Mouse (Mus musculus): Measurements from ENCODE around the gene Dscaml1. TPM values are rescaled to one million over a fixed set of nuclear protein-coding genes. Genes with fewer than 3 reads are reported as not detected.

Gene Dscaml1
- polyA plus RNA-seq, 1 experiment from 2014 or later, result 0.23 TPM

DNA sequence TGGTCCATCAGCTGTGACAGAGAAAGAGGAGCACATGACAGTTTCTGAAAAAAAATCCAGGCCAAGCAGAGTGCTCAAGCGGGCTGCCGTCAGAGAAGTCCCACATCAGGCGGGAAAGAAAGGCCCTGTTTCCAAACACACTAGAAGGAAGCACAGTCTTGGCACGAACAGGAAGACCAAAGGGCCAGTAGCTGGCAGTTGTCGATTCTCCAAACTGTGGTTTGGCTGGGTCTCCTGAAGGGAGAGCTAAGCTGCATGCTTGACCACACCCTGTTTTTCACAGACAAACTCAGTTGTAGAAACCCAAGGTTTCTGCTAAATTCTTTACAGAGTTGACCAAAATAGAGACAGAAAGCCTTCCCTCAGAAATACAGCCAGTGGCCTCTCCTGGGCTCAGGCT, 369.3 kb downstream of the Dscaml1 start:
- no peak overlapping the region for H3K27ac ChIP-seq (ENCODE audit: low read depth, low read length)
- H3K4me3 ChIP-seq (ENCODE audit: low read depth, low read length), result no peak overlapping the region
- H3K4me2 ChIP-seq, result no peak overlapping the region
- H3K36me3 ChIP-seq (ENCODE audit: control insufficient read depth, insufficient read depth, low read length), result 0 out of 2 replicates have a peak, but pooled peaks cover 3% of the 10 kb centered on the region
- no peaks in the 10 kb centered on the region for H3K27me3 ChIP-seq (ENCODE audit: control insufficient read depth, insufficient read depth, low read length)
- peaks cover 3% of the 10 kb centered on the region; the same call in 1 of the 2 replicates for H3K4me1 ChIP-seq (ENCODE audit: control insufficient read depth, insufficient read depth, low read length)
- H3K9me3 ChIP-seq (replicated peaks; ENCODE audit: control insufficient read depth, low read length), result no peaks in the 10 kb centered on the region
- no peak for ATAC-seq (replicated peaks; ENCODE audit: insufficient number of reproducible peaks, low FRiP score, low TSS enrichment)
- H3K9ac ChIP-seq (ENCODE audit: low read depth, low read length), result no peak overlapping the region
- 80% methylated on average over 5 of the region's 5 CpGs for WGBS (ENCODE audit: insufficient replicate concordance)

DNA sequence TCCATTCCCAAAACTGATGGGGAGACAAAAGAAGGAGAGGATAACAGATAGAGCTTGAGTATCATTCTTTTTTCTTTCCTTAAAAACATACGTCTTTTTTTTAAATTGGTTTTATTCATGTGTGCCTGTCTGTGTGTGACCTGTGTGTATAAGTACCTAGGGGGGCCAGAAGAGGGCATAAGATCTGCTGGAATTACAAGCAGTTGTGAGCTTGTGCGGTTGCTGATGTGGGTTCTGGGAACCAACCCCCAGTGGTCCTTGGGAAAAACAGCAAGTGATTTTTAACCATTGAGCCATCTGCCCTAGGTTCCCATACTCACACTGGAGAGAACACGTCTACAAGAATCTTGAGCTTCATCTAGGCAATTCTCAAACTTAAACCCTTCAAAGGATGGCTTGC, 370.8 kb downstream of the Dscaml1 start:
- WGBS (ENCODE audit: insufficient replicate concordance), result 80% methylated on average over 3 of the region's 3 CpGs
- H3K27ac ChIP-seq (ENCODE audit: low read depth, low read length), result no peak overlapping the region

GRCm38 (mm10) chr9:45798467-45799164, 372.2 kb downstream of the Dscaml1 start:
- Histone ChIP-seq H3K4me1 (ENCODE audit: control insufficient read depth, insufficient read depth, low read length) (peaks cover 3% of the 10 kb centered on the region; the same call in 1 of the 2 replicates), H3K27ac (ENCODE audit: low read depth, low read length) (no peak overlapping the region), H3K9me3 (replicated peaks; ENCODE audit: control insufficient read depth, low read length) (no peaks in the 10 kb centered on the region), H3K36me3 (ENCODE audit: control insufficient read depth, insufficient read depth, low read length) (0 out of 2 replicates have a peak, but pooled peaks cover 2% of the 10 kb centered on the region), H3K27me3 (ENCODE audit: control insufficient read depth, insufficient read depth, low read length) (no peaks in the 10 kb centered on the region), H3K4me3 (ENCODE audit: low read depth, low read length) (no peak overlapping the region), H3K9ac (ENCODE audit: low read depth, low read length) (no peak overlapping the region), H3K4me2 (peak overlapping the region; percentile 38)
- ATAC-seq (replicated peaks; ENCODE audit: insufficient number of reproducible peaks, low FRiP score, low TSS enrichment), result 0 out of 2 replicates have a peak, but pooled peaks have one; percentile 45
- 15% methylated on average over 13 of the region's 13 CpGs for WGBS (ENCODE audit: insufficient replicate concordance)

More for the DNA sequence above, 370.8 kb downstream of the Dscaml1 start:
- no peak for ATAC-seq (replicated peaks; ENCODE audit: insufficient number of reproducible peaks, low FRiP score, low TSS enrichment)
- Histone ChIP-seq H3K36me3 (ENCODE audit: control insufficient read depth, insufficient read depth, low read length) (0 out of 2 replicates have a peak, but pooled peaks cover 2% of the 10 kb centered on the region), H3K9me3 (replicated peaks; ENCODE audit: control insufficient read depth, low read length) (no peaks in the 10 kb centered on the region), H3K4me3 (ENCODE audit: low read depth, low read length) (no peak overlapping the region), H3K9ac (ENCODE audit: low read depth, low read length) (no peak overlapping the region), H3K4me1 (ENCODE audit: control insufficient read depth, insufficient read depth, low read length) (peaks cover 3% of the 10 kb centered on the region; the same call in 1 of the 2 replicates), H3K27me3 (ENCODE audit: control insufficient read depth, insufficient read depth, low read length) (no peaks in the 10 kb centered on the region), H3K4me2 (no peak overlapping the region)

- Histone ChIP-seq H3K4me3 (ENCODE audit: low read depth, low read length) (no peak overlapping the region), H3K9me3 (replicated peaks; ENCODE audit: control insufficient read depth, low read length) (no peaks in the 10 kb centered on the region), H3K4me1 (ENCODE audit: control insufficient read depth, insufficient read depth, low read length) (peaks cover 3% of the 10 kb centered on the region; the same call in 1 of the 2 replicates), H3K27me3 (ENCODE audit: control insufficient read depth, insufficient read depth, low read length) (no peaks in the 10 kb centered on the region), H3K9ac (ENCODE audit: low read depth, low read length) (no peak overlapping the region), H3K27ac (ENCODE audit: low read depth, low read length) (no peak overlapping the region), H3K4me2 (no peak overlapping the region), H3K36me3 (ENCODE audit: control insufficient read depth, insufficient read depth, low read length) (0 out of 2 replicates have a peak, but pooled peaks cover 2% of the 10 kb centered on the region)
- ATAC-seq (replicated peaks; ENCODE audit: insufficient number of reproducible peaks, low FRiP score, low TSS enrichment), result no peak
- 67% methylated on average over 8 of the region's 8 CpGs for WGBS (ENCODE audit: insufficient replicate concordance)
These were observed 373.0 kb downstream of the Dscaml1 start for GRCm38 (mm10) chr9:45799402-45799801.

Other genes starting within 250 kb of the Dscaml1 start
- not detected in 2 replicates for gene BC049352, start 244.6 kb upstream of the Dscaml1 start, polyA plus RNA-seq (2014; fragmentation: Nextera tagmentation; extraction: Ambion mirVana)
- 0.07 TPM in 1 of 2 replicates, not detected in the other for gene Tmprss4, start 222.5 kb upstream of the Dscaml1 start, polyA plus RNA-seq (2014; fragmentation: Nextera tagmentation; extraction: Ambion mirVana)
- 0.37 and 0.69 TPM in 2 replicates for gene Il10ra, start 157.5 kb upstream of the Dscaml1 start, polyA plus RNA-seq (2014; fragmentation: Nextera tagmentation; extraction: Ambion mirVana)
- 0.15 and 0.31 TPM in 2 replicates for gene Tmprss13, start 107.5 kb upstream of the Dscaml1 start, polyA plus RNA-seq (2014; fragmentation: Nextera tagmentation; extraction: Ambion mirVana)
- gene Fxyd6, start 56.4 kb upstream of the Dscaml1 start, polyA plus RNA-seq (2014; fragmentation: Nextera tagmentation; extraction: Ambion mirVana), result 26.7 and 27.7 TPM in 2 replicates
- 1.0 and 1.6 TPM in 2 replicates for gene Fxyd2, start 27.0 kb upstream of the Dscaml1 start, polyA plus RNA-seq (2014; fragmentation: Nextera tagmentation; extraction: Ambion mirVana)

Measured in heart, embryonic 11.5 days (tissue).